Mouse (Mus musculus): ENCODE results near the gene Bnip3. TPM values are rescaled to one million over a fixed set of nuclear protein-coding genes. Genes with fewer than 3 reads are reported as not detected.

Bnip3 gene
- polyA plus RNA-seq, 1 experiment from 2014 or later = 138 TPM

DNA sequence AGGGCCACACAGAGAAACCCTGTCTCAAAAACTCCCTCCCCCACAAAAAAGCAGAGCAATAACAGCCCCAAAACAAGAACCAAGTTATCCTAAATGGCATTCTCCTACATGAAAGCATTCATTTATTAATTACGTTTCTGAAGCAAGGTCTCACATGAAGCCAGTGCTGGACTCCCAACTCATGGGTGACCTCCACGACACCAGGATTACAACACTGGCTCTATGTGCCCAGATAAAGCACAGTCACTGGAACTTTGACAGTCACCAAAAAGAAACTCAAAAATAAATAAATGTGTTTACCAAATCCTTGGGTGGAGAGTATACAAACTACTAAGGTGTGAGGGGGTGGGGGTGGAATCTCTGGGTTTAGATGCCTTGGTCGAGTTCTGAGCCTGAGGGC is 4.3 kb upstream of the Bnip3 start:
- no peaks in the 10 kb centered on the region for H3K27me3 ChIP-seq (ENCODE audit: control insufficient read depth, insufficient read depth, low read length)
- no peak overlapping the region for H3K4me2 ChIP-seq (ENCODE audit: low read depth, low read length)
- no peaks in the 10 kb centered on the region for H3K36me3 ChIP-seq (ENCODE audit: control insufficient read depth, insufficient read depth, low read length)
- no peaks in the 10 kb centered on the region for H3K9me3 ChIP-seq (replicated peaks; ENCODE audit: control insufficient read depth, low read length)
- H3K4me3 ChIP-seq (replicated peaks; ENCODE audit: low read length) = no peak overlapping the region
- WGBS = 69% methylated on average over 3 of the region's 3 CpGs
- ATAC-seq (ENCODE audit: insufficient read depth, low FRiP score) = no peak
- peaks cover 9% of the 10 kb centered on the region for H3K4me1 ChIP-seq (ENCODE audit: control insufficient read depth, insufficient read depth, low read length)
- H3K27ac ChIP-seq (ENCODE audit: low read length) = no peak overlapping the region
- no peak overlapping the region for H3K9ac ChIP-seq (ENCODE audit: low read length)

DNA sequence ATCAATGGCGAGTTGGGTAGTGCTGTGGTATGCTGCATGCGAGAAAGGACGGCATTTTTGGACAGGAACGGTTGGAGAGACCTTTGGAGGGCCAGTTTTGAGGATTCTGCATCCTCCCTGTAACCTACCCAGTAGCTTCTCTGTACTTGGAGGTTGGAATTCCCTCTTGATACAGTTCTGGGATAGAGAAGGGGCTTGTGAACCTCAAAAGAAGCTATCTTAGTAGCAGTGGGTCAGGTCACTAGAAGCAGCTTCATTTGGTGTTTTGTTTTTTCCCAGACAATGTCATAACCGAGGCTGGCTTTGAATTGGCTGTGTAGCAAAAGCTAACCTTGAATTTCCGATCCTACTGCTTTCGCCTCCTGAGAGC is 859 bp upstream of the Bnip3 start:
- WGBS = 20% methylated on average over 7 of the region's 7 CpGs
- H3K4me1 ChIP-seq (ENCODE audit: control insufficient read depth, insufficient read depth, low read length) = peaks cover 26% of the 10 kb centered on the region
- peak overlapping the region; percentile 76 for H3K4me2 ChIP-seq (ENCODE audit: low read depth, low read length)
- H3K9me3 ChIP-seq (replicated peaks; ENCODE audit: control insufficient read depth, low read length) = no peaks in the 10 kb centered on the region
- H3K27ac ChIP-seq (ENCODE audit: low read length) = peak overlapping the region; percentile 71
- no peak for ATAC-seq (ENCODE audit: insufficient read depth, low FRiP score)
- H3K36me3 ChIP-seq (ENCODE audit: control insufficient read depth, insufficient read depth, low read length) = no peaks in the 10 kb centered on the region
- peak overlapping the region; percentile 65 for H3K9ac ChIP-seq (ENCODE audit: low read length)
- H3K4me3 ChIP-seq (replicated peaks; ENCODE audit: low read length) = peak overlapping the region; percentile 63
- H3K27me3 ChIP-seq (ENCODE audit: control insufficient read depth, insufficient read depth, low read length) = no peaks in the 10 kb centered on the region

DNA sequence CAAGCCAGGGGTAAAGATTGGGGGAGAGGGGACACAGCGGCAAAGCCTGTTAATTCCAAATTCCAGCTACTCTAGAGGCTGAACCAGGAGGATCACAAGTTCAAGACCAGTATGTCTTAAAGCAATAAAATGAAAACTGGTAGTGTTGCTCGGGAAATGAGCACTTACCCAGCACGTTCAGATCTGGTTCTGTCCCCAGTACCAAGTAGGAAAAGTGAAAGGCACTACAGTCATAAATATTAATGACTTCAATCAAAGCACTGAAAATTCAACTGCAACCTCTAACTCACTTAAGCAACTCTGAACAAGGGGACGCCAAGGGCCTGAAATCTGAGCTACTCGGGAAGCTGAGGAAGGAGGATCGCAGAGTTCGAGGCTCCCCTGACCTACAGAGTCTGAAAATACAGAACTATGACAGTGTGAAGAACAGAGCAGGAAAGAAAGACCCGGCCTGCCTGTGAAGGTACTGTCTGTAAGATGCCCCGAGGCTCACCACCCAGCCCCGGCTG is 497 bp downstream of the Bnip3 start:
- peak overlapping the region; percentile 63 for H3K4me3 ChIP-seq (replicated peaks; ENCODE audit: low read length)
- 9% methylated on average over 10 of the region's 10 CpGs for WGBS
- H3K36me3 ChIP-seq (ENCODE audit: control insufficient read depth, insufficient read depth, low read length) = no peaks in the 10 kb centered on the region
- peaks cover 31% of the 10 kb centered on the region for H3K4me1 ChIP-seq (ENCODE audit: control insufficient read depth, insufficient read depth, low read length)
- H3K9ac ChIP-seq (ENCODE audit: low read length) = peak overlapping the region; percentile 75
- peak overlapping the region; percentile 47 for H3K27ac ChIP-seq (ENCODE audit: low read length)
- no peaks in the 10 kb centered on the region for H3K27me3 ChIP-seq (ENCODE audit: control insufficient read depth, insufficient read depth, low read length)
- no peak for ATAC-seq (ENCODE audit: insufficient read depth, low FRiP score)
- H3K4me2 ChIP-seq (ENCODE audit: low read depth, low read length) = peak overlapping the region; percentile 76
- H3K9me3 ChIP-seq (replicated peaks; ENCODE audit: control insufficient read depth, low read length) = no peaks in the 10 kb centered on the region

DNA sequence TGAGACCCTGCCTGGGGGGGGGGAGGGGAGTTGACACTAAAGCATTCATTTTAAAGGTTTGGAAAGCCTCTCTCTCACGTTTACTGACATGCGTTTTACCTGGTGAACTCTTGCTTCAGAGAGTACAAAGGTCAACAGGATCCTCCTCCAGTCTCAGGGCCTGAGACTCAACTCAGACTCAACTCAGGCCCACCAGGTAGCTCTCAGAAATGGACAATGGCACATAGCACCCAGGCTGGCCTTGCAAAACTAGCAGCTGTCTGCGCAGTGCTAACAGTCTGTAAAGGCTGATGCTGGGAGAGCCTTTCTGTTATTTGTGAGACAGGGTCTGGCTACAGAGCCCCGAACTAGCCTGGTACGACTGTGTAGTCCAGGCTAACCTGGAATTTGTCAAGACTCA is 1.3 kb downstream of the Bnip3 start:
- Histone ChIP-seq H3K9ac (ENCODE audit: low read length) (peak overlapping the region; percentile 75), H3K4me1 (ENCODE audit: control insufficient read depth, insufficient read depth, low read length) (peaks cover 33% of the 10 kb centered on the region), H3K9me3 (replicated peaks; ENCODE audit: control insufficient read depth, low read length) (no peaks in the 10 kb centered on the region), H3K4me2 (ENCODE audit: low read depth, low read length) (peak overlapping the region; percentile 76), H3K27me3 (ENCODE audit: control insufficient read depth, insufficient read depth, low read length) (no peaks in the 10 kb centered on the region), H3K4me3 (replicated peaks; ENCODE audit: low read length) (peak overlapping the region; percentile 63), H3K36me3 (ENCODE audit: control insufficient read depth, insufficient read depth, low read length) (no peaks in the 10 kb centered on the region), H3K27ac (ENCODE audit: low read length) (no peak overlapping the region; the same call in 1 of the 2 replicates)
- WGBS = 63% methylated on average over 5 of the region's 5 CpGs
- no peak for ATAC-seq (ENCODE audit: insufficient read depth, low FRiP score)

DNA sequence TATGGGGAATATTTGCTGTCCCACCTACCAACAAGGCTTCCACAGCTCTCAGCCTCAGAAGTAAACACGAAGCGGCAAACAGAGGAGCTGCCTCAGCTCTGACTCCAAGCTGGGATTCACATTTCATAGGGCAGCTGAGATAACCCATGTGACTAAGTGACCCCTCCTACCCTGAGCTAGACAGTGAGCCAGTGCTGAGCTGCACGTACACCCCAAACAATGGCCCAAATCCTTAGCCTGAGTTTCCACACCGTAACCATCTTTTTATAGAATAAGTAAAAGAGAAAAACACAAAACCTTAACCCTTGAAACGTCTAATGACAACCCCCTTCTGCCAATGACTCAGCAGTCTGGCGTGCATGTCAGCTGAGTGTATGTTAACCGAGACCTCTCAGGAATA is 2.3 kb downstream of the Bnip3 start:
- H3K36me3 ChIP-seq (ENCODE audit: control insufficient read depth, insufficient read depth, low read length) = no peaks in the 10 kb centered on the region
- no peaks in the 10 kb centered on the region for H3K9me3 ChIP-seq (replicated peaks; ENCODE audit: control insufficient read depth, low read length)
- H3K4me1 ChIP-seq (ENCODE audit: control insufficient read depth, insufficient read depth, low read length) = peaks cover 33% of the 10 kb centered on the region
- peak overlapping the region; percentile 49; the same call in 1 of the 2 replicates for H3K27ac ChIP-seq (ENCODE audit: low read length)
- ATAC-seq (ENCODE audit: insufficient read depth, low FRiP score) = peak; percentile 41; the same call in 1 of the 2 replicates
- peak overlapping the region; percentile 54 for H3K4me2 ChIP-seq (ENCODE audit: low read depth, low read length)
- peak overlapping the region; percentile 30 for H3K4me3 ChIP-seq (replicated peaks; ENCODE audit: low read length)
- no peak overlapping the region for H3K9ac ChIP-seq (ENCODE audit: low read length)
- no peaks in the 10 kb centered on the region for H3K27me3 ChIP-seq (ENCODE audit: control insufficient read depth, insufficient read depth, low read length)
- 7% methylated on average over 7 of the region's 7 CpGs for WGBS

DNA sequence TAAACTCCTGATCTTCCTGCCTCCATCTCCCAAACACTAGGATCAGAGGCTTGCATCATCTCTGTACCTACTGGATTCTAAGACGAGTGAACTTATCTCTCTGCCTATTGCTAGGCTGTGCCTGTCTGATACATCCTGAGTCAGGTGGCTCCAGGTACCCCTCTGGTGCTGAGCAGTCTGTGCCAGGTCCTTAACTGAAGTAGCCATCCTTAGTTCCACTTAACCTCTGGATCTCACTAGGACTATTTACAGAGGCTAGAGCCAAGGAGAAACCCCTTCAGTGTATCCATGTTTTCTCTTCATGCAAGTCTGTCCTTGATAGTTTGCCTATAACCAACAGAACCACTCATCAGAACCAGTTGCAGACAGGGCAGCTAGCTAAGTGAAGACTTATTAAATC is 2.9 kb downstream of the Bnip3 start:
- WGBS = 61% methylated on average over 1 of the region's 1 CpGs
- no peaks in the 10 kb centered on the region for H3K36me3 ChIP-seq (ENCODE audit: control insufficient read depth, insufficient read depth, low read length)
- no peak overlapping the region for H3K9ac ChIP-seq (ENCODE audit: low read length)
- peaks cover 33% of the 10 kb centered on the region for H3K4me1 ChIP-seq (ENCODE audit: control insufficient read depth, insufficient read depth, low read length)
- H3K27me3 ChIP-seq (ENCODE audit: control insufficient read depth, insufficient read depth, low read length) = no peaks in the 10 kb centered on the region
- no peak for ATAC-seq (ENCODE audit: insufficient read depth, low FRiP score)
- H3K27ac ChIP-seq (ENCODE audit: low read length) = no peak overlapping the region
- peak overlapping the region; percentile 30 for H3K4me3 ChIP-seq (replicated peaks; ENCODE audit: low read length)
- H3K4me2 ChIP-seq (ENCODE audit: low read depth, low read length) = peak overlapping the region; percentile 54
- no peaks in the 10 kb centered on the region for H3K9me3 ChIP-seq (replicated peaks; ENCODE audit: control insufficient read depth, low read length)

DNA sequence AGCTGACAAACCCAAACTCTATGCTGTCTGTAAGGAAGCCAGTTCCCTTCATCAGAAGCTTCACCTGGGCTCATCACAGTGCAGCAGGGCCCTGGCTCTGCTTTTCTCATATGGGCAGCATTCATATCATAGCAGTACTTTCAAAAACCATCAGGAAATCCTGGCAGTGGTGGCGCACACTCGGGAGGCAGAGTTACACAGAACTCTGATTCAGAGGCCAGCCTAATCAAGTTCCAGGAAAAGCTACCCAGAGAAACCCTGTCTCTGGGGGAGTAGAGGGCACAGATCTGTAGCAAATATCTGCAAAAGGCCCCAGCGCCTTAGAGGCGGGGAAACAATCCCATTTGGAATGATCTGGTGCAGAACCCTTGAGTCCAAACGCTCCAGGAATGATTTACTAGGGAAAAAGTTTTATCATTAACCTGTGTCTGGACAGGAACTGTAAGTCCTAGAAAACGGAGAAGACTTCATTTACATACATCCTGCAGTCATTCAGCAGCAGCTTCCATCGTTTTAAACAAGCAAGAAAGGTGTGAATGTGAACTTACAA is 5.4 kb downstream of the Bnip3 start:
- H3K27me3 ChIP-seq (ENCODE audit: control insufficient read depth, insufficient read depth, low read length) = no peaks in the 10 kb centered on the region
- peaks cover 24% of the 10 kb centered on the region for H3K4me1 ChIP-seq (ENCODE audit: control insufficient read depth, insufficient read depth, low read length)
- ATAC-seq (ENCODE audit: insufficient read depth, low FRiP score) = no peak
- no peaks in the 10 kb centered on the region for H3K9me3 ChIP-seq (replicated peaks; ENCODE audit: control insufficient read depth, low read length)
- no peak overlapping the region for H3K9ac ChIP-seq (ENCODE audit: low read length)
- no peak overlapping the region for H3K27ac ChIP-seq (ENCODE audit: low read length)
- WGBS = 52% methylated on average over 7 of the region's 7 CpGs
- H3K4me2 ChIP-seq (ENCODE audit: low read depth, low read length) = no peak overlapping the region
- H3K4me3 ChIP-seq (replicated peaks; ENCODE audit: low read length) = no peak overlapping the region
- H3K36me3 ChIP-seq (ENCODE audit: control insufficient read depth, insufficient read depth, low read length) = no peaks in the 10 kb centered on the region

DNA sequence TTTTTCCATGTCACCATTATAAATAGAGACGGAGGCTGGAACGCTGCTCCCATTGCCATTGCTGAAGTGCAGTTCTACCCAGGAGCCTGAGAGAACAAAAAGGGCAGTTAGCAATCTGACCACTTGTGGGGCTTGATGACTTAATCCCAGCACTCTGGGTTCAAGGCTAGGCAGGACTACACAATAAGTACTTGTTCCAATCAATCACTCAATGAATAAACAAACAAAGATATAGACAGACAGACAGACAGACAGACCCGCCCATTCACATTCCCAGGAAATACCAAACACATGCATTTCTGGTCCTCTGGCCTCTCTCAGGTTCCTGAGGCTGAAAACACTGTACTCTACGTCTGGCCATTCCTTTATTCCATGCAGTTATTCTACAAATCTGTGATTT is 10.6 kb downstream of the Bnip3 start:
- Histone ChIP-seq H3K27ac (ENCODE audit: low read length) (no peak overlapping the region), H3K36me3 (ENCODE audit: control insufficient read depth, insufficient read depth, low read length) (0 out of 2 replicates have a peak, but pooled peaks cover 3% of the 10 kb centered on the region), H3K9ac (ENCODE audit: low read length) (no peak overlapping the region), H3K4me2 (ENCODE audit: low read depth, low read length) (no peak overlapping the region), H3K9me3 (replicated peaks; ENCODE audit: control insufficient read depth, low read length) (no peaks in the 10 kb centered on the region), H3K4me1 (ENCODE audit: control insufficient read depth, insufficient read depth, low read length) (0 out of 2 replicates have a peak, but pooled peaks cover 1% of the 10 kb centered on the region), H3K27me3 (ENCODE audit: control insufficient read depth, insufficient read depth, low read length) (no peaks in the 10 kb centered on the region), H3K4me3 (replicated peaks; ENCODE audit: low read length) (no peak overlapping the region)
- no peak for ATAC-seq (ENCODE audit: insufficient read depth, low FRiP score)
- WGBS = 81% methylated on average over 4 of the region's 4 CpGs

DNA sequence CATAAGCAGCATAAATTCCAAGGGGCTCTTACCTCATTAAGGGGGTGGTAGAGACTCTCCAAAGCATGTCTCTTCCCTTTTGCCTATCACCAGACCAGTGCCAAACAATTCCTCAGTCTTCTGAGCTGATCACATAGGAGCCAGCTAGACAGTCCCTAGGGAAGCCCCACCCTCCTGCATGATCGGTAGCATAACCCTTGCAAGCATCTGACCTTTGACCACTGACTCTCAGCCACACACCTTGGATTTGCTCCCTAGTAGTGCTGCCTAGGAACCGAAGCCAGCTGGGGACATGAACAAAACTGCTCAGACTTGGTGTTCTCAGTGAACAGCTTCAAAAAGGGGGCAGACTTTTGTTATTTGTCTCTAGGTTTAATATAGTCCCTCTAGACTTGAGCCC is 11.2 kb downstream of the Bnip3 start:
- 55% methylated on average over 2 of the region's 2 CpGs for WGBS

More for the DNA sequence above, 11.2 kb downstream of the Bnip3 start:
- 0 out of 2 replicates have a peak, but pooled peaks cover 3% of the 10 kb centered on the region for H3K36me3 ChIP-seq (ENCODE audit: control insufficient read depth, insufficient read depth, low read length)
- H3K4me1 ChIP-seq (ENCODE audit: control insufficient read depth, insufficient read depth, low read length) = no peaks in the 10 kb centered on the region
- no peak overlapping the region for H3K4me2 ChIP-seq (ENCODE audit: low read depth, low read length)
- no peaks in the 10 kb centered on the region for H3K27me3 ChIP-seq (ENCODE audit: control insufficient read depth, insufficient read depth, low read length)
- no peaks in the 10 kb centered on the region for H3K9me3 ChIP-seq (replicated peaks; ENCODE audit: control insufficient read depth, low read length)
- no peak overlapping the region for H3K27ac ChIP-seq (ENCODE audit: low read length)
- H3K9ac ChIP-seq (ENCODE audit: low read length) = no peak overlapping the region
- H3K4me3 ChIP-seq (replicated peaks; ENCODE audit: low read length) = no peak overlapping the region
- ATAC-seq (ENCODE audit: insufficient read depth, low FRiP score) = no peak

Data from stomach, embryonic 16.5 days (tissue).